Mouse (Mus musculus) splenic B cell, adult 2 months (primary cell): ENCODE results near the gene Olfr1049.
"Not testable (repeated sequence)": the region's sequence is repeated elsewhere in the genome, so short reads cannot be mapped to it uniquely, and the experiment has no call there.

Experiments used
- DNase-seq: peaks from one replicate; pipeline ENCODE4 v3.0.0-alpha.2; 2011; ENCODE audit warnings: low read depth, low spot score
- H3K27me3 ChIP-seq: 2 replicates; pipeline ENCODE4 v1.6.1; 2012; ENCODE audit warnings: mild to moderate bottlenecking, low read length, moderate library complexity, mixed read lengths; ENCODE audit not compliant: control insufficient read depth, poor library complexity, insufficient read depth, severe bottlenecking
- H3K36me3 ChIP-seq: 2 replicates; pipeline ENCODE4 v1.6.1; 2012; ENCODE audit warnings: mild to moderate bottlenecking, low read length, moderate library complexity, mixed read lengths; ENCODE audit not compliant: control insufficient read depth, poor library complexity, insufficient read depth, severe bottlenecking

Olfr1049 gene

DNA sequence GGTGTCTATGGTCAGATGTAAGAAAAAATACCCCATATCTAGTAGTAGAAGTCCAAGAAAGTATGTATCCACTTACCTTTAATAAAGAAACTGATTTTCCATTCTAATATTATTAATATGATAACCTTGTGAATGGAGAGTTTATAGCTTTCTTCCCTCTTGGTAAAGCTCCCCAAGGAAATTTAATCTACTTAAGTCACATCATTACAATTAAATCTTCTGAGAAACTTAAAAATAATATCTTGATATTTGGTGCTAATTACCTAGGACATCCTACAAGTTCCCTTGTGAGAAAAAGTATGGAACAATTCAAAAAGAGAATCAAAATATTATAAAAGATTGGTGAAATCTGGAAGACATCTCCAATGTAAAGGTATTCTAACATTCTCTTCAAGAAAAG, at the start of gene Olfr1049:
Olfr1049 (minus strand) TSS at position 101 of the 400 bp plus-strand sequence.
- DNase-seq, H3K27me3 ChIP-seq, H3K36me3 ChIP-seq: not testable (repeated sequence)

GRCm38 (mm10) chr2:86292155-86292554, 34.0 kb upstream of the Olfr1049 start, which contains the start of gene Olfr1052:
Olfr1052 (plus strand) TSS chr2:86292455.
- Histone ChIP-seq H3K27me3 (no peaks in the 10 kb centered on the region), H3K36me3 (no peaks in the 10 kb centered on the region)
- DNase-seq: no peak

GRCm38 (mm10) chr2:86278988-86279387, 20.9 kb upstream of the Olfr1049 start, which contains the start of gene Olfr1051:
Olfr1051 (minus strand) TSS chr2:86279088.
- H3K36me3 ChIP-seq, DNase-seq, H3K27me3 ChIP-seq: not testable (repeated sequence)

GRCm38 (mm10) chr2:86240189-86240588, 17.9 kb downstream of the Olfr1049 start, which contains the start of gene Olfr1048:
Olfr1048 (minus strand) TSS chr2:86240289.
- H3K27me3 ChIP-seq: no peaks in the 10 kb centered on the region
- DNase-seq: no peak
- no peaks in the 10 kb centered on the region for H3K36me3 ChIP-seq

GRCm38 (mm10) chr2:86231301-86231700, 26.8 kb downstream of the Olfr1049 start, which contains the start of gene Olfr1047:
Olfr1047 (minus strand) TSS chr2:86231401.
- H3K27me3 ChIP-seq: no peaks in the 10 kb centered on the region
- H3K36me3 ChIP-seq: no peaks in the 10 kb centered on the region
- DNase-seq: no peak

GRCm38 (mm10) chr2:86219214-86219613, 38.9 kb downstream of the Olfr1049 start, which contains the start of gene Olfr1046:
Olfr1046 (minus strand) TSS chr2:86219314.
- no peak for DNase-seq
- Histone ChIP-seq H3K27me3 (no peaks in the 10 kb centered on the region; the same call in 1 of the 2 replicates), H3K36me3 (no peaks in the 10 kb centered on the region)
